Mouse (Mus musculus) kidney, adult 2 months (tissue): Measurements from ENCODE around the gene Fn3k.

Source experiments
- CTCF ChIP-seq: fragments of 200-500 bp; conservative IDR thresholded peaks from 2 replicates; pipeline ENCODE4 v1.5.1; 2011; ENCODE audit warnings: low read depth, mild to moderate bottlenecking, control low read depth, low read length, moderate library complexity, mixed read lengths; ENCODE audit not compliant: insufficient read depth, insufficient read length
- POLR2A ChIP-seq: fragments of 200-500 bp; IDR thresholded peaks from one replicate; pipeline ENCODE4 v1.6.1; 2011; ENCODE audit warnings: low read depth, low read length, control low read depth

- TF ChIP-seq POLR2A (no peak), CTCF (no peak)
Measured at GRCm38 (mm10) chr11:121387750-121388553, 46.8 kb upstream of the Fn3k start, which contains the start of gene Rab40b.
